Mouse (Mus musculus): ENCODE data around the gene Nkx6-1. TPM values are rescaled to one million over a fixed set of nuclear protein-coding genes. Genes with fewer than 3 reads are reported as not detected.

The Nkx6-1 gene
- polyA plus RNA-seq (2014; fragmentation: Illumina TruSeq; extraction: RNeasy Lipid Tissue Mini Kit (QIAGEN cat#74804); ENCODE audit: low read depth, low replicate concordance): not detected

GRCm38 (mm10) chr5:101664945-101665615 lies at the start of gene Nkx6-1:
Nkx6-1 (minus strand) TSS chr5:101664996.

Other genes with a start within 250 kb of the Nkx6-1 start
- 2.8 TPM for gene Cds1, start 100.1 kb upstream of the Nkx6-1 start, polyA plus RNA-seq (2014; fragmentation: Illumina TruSeq; extraction: RNeasy Lipid Tissue Mini Kit (QIAGEN cat#74804); ENCODE audit: low read depth, low replicate concordance)

Measured in heart, adult 10 weeks (tissue).